Mouse (Mus musculus) c-Kit-positive CD71-positive TER-119-negative erythroid progenitor cells, embryonic 14.5 days (primary cell): ENCODE results near the gene Galk1.

Experiments used
- DNase-seq: peaks from one replicate; pipeline ENCODE4 v3.0.0-alpha.2; 2013; ENCODE audit warnings: low read depth

The Galk1 gene

GRCm38 (mm10) chr11:116012262-116012947 is at the start of gene Galk1:
TSS of gene Galk1 (minus strand) at chr11:116012719.
- DNase-seq: peak; percentile 76

GRCm38 (mm10) chr11:116061641-116062415 is 49.3 kb upstream of the Galk1 start:
- no peak for DNase-seq

GRCm38 (mm10) chr11:116060596-116060995 is 48.1 kb upstream of the Galk1 start:
- DNase-seq: no peak

GRCm38 (mm10) chr11:116059691-116060025 is 47.1 kb upstream of the Galk1 start:
- DNase-seq: no peak

- DNase-seq: no peak
Observed at GRCm38 (mm10) chr11:116058868-116059690, 46.6 kb upstream of the Galk1 start.

- no peak for DNase-seq
Observed at GRCm38 (mm10) chr11:116058022-116058614, 45.6 kb upstream of the Galk1 start.

- peak; percentile 56 for DNase-seq
Observed at GRCm38 (mm10) chr11:116057237-116057881, 44.8 kb upstream of the Galk1 start.

GRCm38 (mm10) chr11:116055873-116056272 is 43.4 kb upstream of the Galk1 start:
- DNase-seq: no peak

- no peak for DNase-seq
Observed at GRCm38 (mm10) chr11:116053510-116054229, 41.2 kb upstream of the Galk1 start.

- DNase-seq: no peak
Observed at GRCm38 (mm10) chr11:116050196-116050595, 37.7 kb upstream of the Galk1 start.

GRCm38 (mm10) chr11:116049610-116050009 is 37.1 kb upstream of the Galk1 start:
- DNase-seq: no peak

- DNase-seq: no peak
Observed at GRCm38 (mm10) chr11:116045173-116045572, 32.7 kb upstream of the Galk1 start.

- DNase-seq: no peak
Observed at GRCm38 (mm10) chr11:116043286-116043685, 30.8 kb upstream of the Galk1 start.

- DNase-seq: no peak
Observed at GRCm38 (mm10) chr11:116042372-116043138, 30.0 kb upstream of the Galk1 start.

- DNase-seq: no peak
Observed at GRCm38 (mm10) chr11:116041833-116042232, 29.3 kb upstream of the Galk1 start.

- DNase-seq: no peak
Observed at GRCm38 (mm10) chr11:116040593-116040992, 28.1 kb upstream of the Galk1 start.

GRCm38 (mm10) chr11:116037826-116038225 is 25.3 kb upstream of the Galk1 start:
- no peak for DNase-seq

GRCm38 (mm10) chr11:116036671-116037070 is 24.2 kb upstream of the Galk1 start:
- no peak for DNase-seq

GRCm38 (mm10) chr11:116034584-116034983 is 22.1 kb upstream of the Galk1 start:
- no peak for DNase-seq
